Mouse (Mus musculus) neural tube, embryonic 14.5 days (tissue): ENCODE measurements at regions not wholly inside any gene's neighbourhood (a gene's known extent, or its start where the extent isn't known, plus 50 kb on each side); places are given as distances from the start of the nearest gene placed in this dataset.

Experiments used
- ATAC-seq: fragments of 200-750 bp; cut with Nextera tagmentation; 2 replicates; pipeline ENCODE4 v1.8.0; 2017; ENCODE audit warnings: low read depth, mild to moderate bottlenecking, moderate TSS enrichment, moderate library complexity
- H3K27ac ChIP-seq: fragments of 300-500 bp; sonication (generic); 2 replicates; pipeline ENCODE4 v1.5.1; 2014; ENCODE audit warnings: low read depth, mild to moderate bottlenecking, control low read depth, low read length, moderate library complexity, mixed read lengths
- H3K27me3 ChIP-seq: fragments of 300-500 bp; sonication (generic); 2 replicates; pipeline ENCODE4 v1.6.1; 2014; ENCODE audit warnings: low read length; ENCODE audit not compliant: control insufficient read depth, insufficient read depth
- H3K36me3 ChIP-seq: fragments of 300-500 bp; sonication (generic); 2 replicates; pipeline ENCODE4 v1.6.1; 2014; ENCODE audit warnings: low read length, mixed read lengths; ENCODE audit not compliant: control insufficient read depth, insufficient read depth
- H3K4me1 ChIP-seq: fragments of 300-500 bp; sonication (generic); 2 replicates; pipeline ENCODE4 v1.6.1; 2014; ENCODE audit warnings: low read length; ENCODE audit not compliant: control insufficient read depth, insufficient read depth
- H3K4me2 ChIP-seq: fragments of 300-500 bp; sonication (generic); 2 replicates; pipeline ENCODE4 v1.6.1; 2014; ENCODE audit warnings: mild to moderate bottlenecking, low read depth, low read length, control low read depth
- H3K4me3 ChIP-seq: fragments of 300-500 bp; sonication (generic); 2 replicates; pipeline ENCODE4 v1.5.1; 2014; ENCODE audit warnings: low read depth, low read length, control low read depth, mixed read lengths
- H3K9ac ChIP-seq: fragments of 300-500 bp; sonication (generic); replicated peaks from 2 replicates; pipeline ENCODE4 v1.6.1; 2014; ENCODE audit warnings: low read depth, mild to moderate bottlenecking, control low read depth, low read length, mixed read lengths
- H3K9me3 ChIP-seq: fragments of 300-500 bp; sonication (generic); 2 replicates; pipeline ENCODE4 v1.6.1; 2016; ENCODE audit warnings: low read length; ENCODE audit not compliant: control insufficient read depth
- WGBS: fragments of 180-500 bp; shearing (Covaris S2); extraction: QIAGEN DNeasy Blood & Tissue Kit; methylation state at CpG from one replicate; pipeline ENCODE4 v1.1.7; 2014; 5-methylcytosine and 5-hydroxymethylcytosine counted together

- H3K4me3 ChIP-seq, result no peak overlapping the region
- H3K4me1 ChIP-seq, result no peaks in the 10 kb centered on the region
- no peak overlapping the region for H3K27ac ChIP-seq
- no peaks in the 10 kb centered on the region for H3K9me3 ChIP-seq
- WGBS, result 81% methylated on average over 11 of the region's 11 CpGs
- H3K9ac ChIP-seq, result no peak overlapping the region
- ATAC-seq, result no peak
- no peaks in the 10 kb centered on the region for H3K27me3 ChIP-seq
- H3K4me2 ChIP-seq, result no peak overlapping the region
- H3K36me3 ChIP-seq, result no peaks in the 10 kb centered on the region
Measured at GRCm38 (mm10) chr1:183533386-183533785, 115.4 kb downstream of the Hhipl2 start.

- Histone ChIP-seq H3K27ac (no peak overlapping the region), H3K9ac (no peak overlapping the region), H3K9me3 (no peaks in the 10 kb centered on the region), H3K4me3 (no peak overlapping the region), H3K27me3 (no peaks in the 10 kb centered on the region), H3K4me1 (no peaks in the 10 kb centered on the region), H3K36me3 (no peaks in the 10 kb centered on the region), H3K4me2 (no peak overlapping the region)
- WGBS, result 81% methylated on average over 7 of the region's 7 CpGs
- no peak for ATAC-seq
Measured at GRCm38 (mm10) chr1:183548752-183549387, 130.9 kb downstream of the Hhipl2 start.

GRCm38 (mm10) chr1:183552617-183553016 is 134.6 kb downstream of the Hhipl2 start:
- ATAC-seq, result no peak
- Histone ChIP-seq H3K4me1 (no peaks in the 10 kb centered on the region), H3K36me3 (no peaks in the 10 kb centered on the region), H3K27me3 (no peaks in the 10 kb centered on the region), H3K4me2 (no peak overlapping the region), H3K4me3 (no peak overlapping the region), H3K27ac (no peak overlapping the region), H3K9me3 (no peaks in the 10 kb centered on the region), H3K9ac (no peak overlapping the region)
- 91% methylated on average over 4 of the region's 4 CpGs for WGBS

- Histone ChIP-seq H3K9me3 (no peaks in the 10 kb centered on the region), H3K27me3 (no peaks in the 10 kb centered on the region), H3K27ac (no peak overlapping the region), H3K36me3 (no peaks in the 10 kb centered on the region), H3K4me1 (no peaks in the 10 kb centered on the region), H3K9ac (no peak overlapping the region), H3K4me3 (no peak overlapping the region), H3K4me2 (no peak overlapping the region)
- 87% methylated on average over 8 of the region's 8 CpGs for WGBS
- no peak for ATAC-seq
Measured at GRCm38 (mm10) chr1:183553219-183553618, 135.2 kb downstream of the Hhipl2 start.

- Histone ChIP-seq H3K4me2 (no peak overlapping the region), H3K4me3 (no peak overlapping the region), H3K27me3 (no peaks in the 10 kb centered on the region), H3K9me3 (no peaks in the 10 kb centered on the region), H3K27ac (no peak overlapping the region), H3K4me1 (no peaks in the 10 kb centered on the region), H3K9ac (no peak overlapping the region), H3K36me3 (no peaks in the 10 kb centered on the region)
- ATAC-seq, result no peak
- 87% methylated on average over 3 of the region's 3 CpGs for whole genome bisulfite sequencing
Measured at GRCm38 (mm10) chr1:183562853-183563252, 144.8 kb downstream of the Hhipl2 start.

GRCm38 (mm10) chr1:183573621-183574585 is 155.9 kb downstream of the Hhipl2 start:
- WGBS, result 56% methylated on average over 10 of the region's 10 CpGs
- H3K4me3 ChIP-seq, result no peak overlapping the region

GRCm38 (mm10) chr1:183584861-183585260 is 166.8 kb downstream of the Hhipl2 start:
- H3K9me3 ChIP-seq, result no peaks in the 10 kb centered on the region
- no peak overlapping the region for H3K27ac ChIP-seq
- WGBS, result 70% methylated on average over 6 of the region's 6 CpGs
- no peaks in the 10 kb centered on the region for H3K36me3 ChIP-seq
- ATAC-seq, result no peak
- H3K27me3 ChIP-seq, result no peaks in the 10 kb centered on the region
- no peak overlapping the region for H3K4me3 ChIP-seq
- H3K4me2 ChIP-seq, result no peak overlapping the region
- H3K4me1 ChIP-seq, result no peaks in the 10 kb centered on the region
- no peak overlapping the region for H3K9ac ChIP-seq

More at GRCm38 (mm10) chr1:183573621-183574585, 155.9 kb downstream of the Hhipl2 start:
- no peaks in the 10 kb centered on the region for H3K27me3 ChIP-seq
- H3K4me1 ChIP-seq, result no peaks in the 10 kb centered on the region
- no peak overlapping the region for H3K9ac ChIP-seq
- H3K9me3 ChIP-seq, result no peaks in the 10 kb centered on the region
- no peaks in the 10 kb centered on the region for H3K36me3 ChIP-seq
- no peak for ATAC-seq
- no peak overlapping the region for H3K27ac ChIP-seq
- H3K4me2 ChIP-seq, result no peak overlapping the region

- no peak for ATAC-seq
- Histone ChIP-seq H3K4me1 (no peaks in the 10 kb centered on the region), H3K27me3 (no peaks in the 10 kb centered on the region), H3K27ac (no peak overlapping the region), H3K9ac (no peak overlapping the region), H3K4me3 (no peak overlapping the region), H3K4me2 (no peak overlapping the region), H3K9me3 (no peaks in the 10 kb centered on the region), H3K36me3 (no peaks in the 10 kb centered on the region)
- 80% methylated on average over 4 of the region's 4 CpGs for WGBS
Measured at GRCm38 (mm10) chr1:183586406-183586805, 168.4 kb downstream of the Hhipl2 start.

GRCm38 (mm10) chr1:183595306-183595705 is 177.3 kb downstream of the Hhipl2 start:
- WGBS, result 63% methylated on average over 5 of the region's 5 CpGs
- Histone ChIP-seq H3K9ac (no peak overlapping the region), H3K4me3 (no peak overlapping the region), H3K27ac (no peak overlapping the region), H3K4me2 (no peak overlapping the region), H3K27me3 (no peaks in the 10 kb centered on the region), H3K9me3 (no peaks in the 10 kb centered on the region), H3K4me1 (no peaks in the 10 kb centered on the region), H3K36me3 (no peaks in the 10 kb centered on the region)
- ATAC-seq, result no peak
